Mouse (Mus musculus) kidney, adult 2 months (tissue): ENCODE data around the gene Rap1gds1. TPM values are rescaled to one million over a fixed set of nuclear protein-coding genes. Genes with fewer than 3 reads are reported as not detected.

Experiments used
- DNase-seq: peaks from one replicate; pipeline ENCODE4 v3.0.0; 2021
- H3K27ac ChIP-seq: fragments of 200-500 bp; 2 replicates; pipeline ENCODE4 v1.5.1; 2012; ENCODE audit warnings: low read depth, low read length, control low read depth, inconsistent platforms; ENCODE audit not compliant: insufficient read depth
- H3K27me3 ChIP-seq: fragments of 200-500 bp; replicated peaks from 2 replicates; pipeline ENCODE4 v1.6.1; 2012; ENCODE audit warnings: mild to moderate bottlenecking, moderate library complexity, low read length, inconsistent platforms; ENCODE audit not compliant: control insufficient read depth, insufficient read depth
- H3K36me3 ChIP-seq: fragments of 200-500 bp; 2 replicates; pipeline ENCODE4 v1.6.1; 2012; ENCODE audit warnings: mild to moderate bottlenecking, moderate library complexity, low read length, inconsistent platforms; ENCODE audit not compliant: control insufficient read depth, insufficient read depth
- H3K4me1 ChIP-seq: fragments of 200-500 bp; 2 replicates; pipeline ENCODE4 v1.6.1; 2011; ENCODE audit warnings: low read length; ENCODE audit not compliant: control insufficient read depth, insufficient read depth
- H3K4me3 ChIP-seq: fragments of 200-500 bp; 2 replicates; pipeline ENCODE4 v1.5.1; 2011; ENCODE audit warnings: mild to moderate bottlenecking, low read depth, low read length, control low read depth; ENCODE audit not compliant: insufficient read depth
- CTCF ChIP-seq: fragments of 200-500 bp; conservative IDR thresholded peaks from 2 replicates; pipeline ENCODE4 v1.5.1; 2011; ENCODE audit warnings: low read depth, mild to moderate bottlenecking, control low read depth, low read length, moderate library complexity, mixed read lengths; ENCODE audit not compliant: insufficient read depth, insufficient read length
- POLR2A ChIP-seq: fragments of 200-500 bp; IDR thresholded peaks from one replicate; pipeline ENCODE4 v1.6.1; 2011; ENCODE audit warnings: low read depth, low read length, control low read depth
- WGBS: fragments of 180-500 bp; shearing (Covaris S2); methylation state at CpG from one replicate; pipeline ENCODE4 v1.1.7; 2018; 5-methylcytosine and 5-hydroxymethylcytosine counted together
- polyA plus RNA-seq: library from polyadenylated mRNA; depleted of rRNA; stranded (reverse); fragments of >200 nt; gene quantifications from 2 replicates; pipeline ENCODE4 v1.2.3, GENCODE M21; 2012

The Rap1gds1 gene
- polyA plus RNA-seq, 1 experiment, result 26.2 TPM

- TF ChIP-seq CTCF (no peak), POLR2A (no peak)
- Histone ChIP-seq H3K27ac (no peak overlapping the region), H3K36me3 (no peaks in the 10 kb centered on the region), H3K27me3 (no peaks in the 10 kb centered on the region; the same call in 1 of the 2 replicates), H3K4me1 (no peaks in the 10 kb centered on the region), H3K4me3 (no peak overlapping the region)
- no peak for DNase-seq
- 82% methylated on average over 3 of the region's 3 CpGs for WGBS
Observed at GRCm38 (mm10) chr3:139103346-139103745, 28.3 kb upstream of the Rap1gds1 start.

GRCm38 (mm10) chr3:139101941-139102340, 26.9 kb upstream of the Rap1gds1 start:
- TF ChIP-seq CTCF (no peak), POLR2A (no peak)
- WGBS, result 84% methylated on average over 1 of the region's 1 CpGs
- no peak overlapping the region for H3K27ac ChIP-seq
- no peaks in the 10 kb centered on the region; the same call in 1 of the 2 replicates for H3K27me3 ChIP-seq
- no peaks in the 10 kb centered on the region for H3K4me1 ChIP-seq
- no peaks in the 10 kb centered on the region for H3K36me3 ChIP-seq
- DNase-seq, result no peak
- H3K4me3 ChIP-seq, result no peak overlapping the region

GRCm38 (mm10) chr3:139099284-139099683, 24.3 kb upstream of the Rap1gds1 start:
- H3K36me3 ChIP-seq, result no peaks in the 10 kb centered on the region
- no peak overlapping the region for H3K27ac ChIP-seq
- DNase-seq, result no peak
- no peaks in the 10 kb centered on the region; the same call in 1 of the 2 replicates for H3K27me3 ChIP-seq
- no peaks in the 10 kb centered on the region for H3K4me1 ChIP-seq
- whole genome bisulfite sequencing, result 91% methylated on average over 5 of the region's 5 CpGs
- H3K4me3 ChIP-seq, result no peak overlapping the region
- TF ChIP-seq CTCF, result no peak
- TF ChIP-seq POLR2A, result no peak

DNA sequence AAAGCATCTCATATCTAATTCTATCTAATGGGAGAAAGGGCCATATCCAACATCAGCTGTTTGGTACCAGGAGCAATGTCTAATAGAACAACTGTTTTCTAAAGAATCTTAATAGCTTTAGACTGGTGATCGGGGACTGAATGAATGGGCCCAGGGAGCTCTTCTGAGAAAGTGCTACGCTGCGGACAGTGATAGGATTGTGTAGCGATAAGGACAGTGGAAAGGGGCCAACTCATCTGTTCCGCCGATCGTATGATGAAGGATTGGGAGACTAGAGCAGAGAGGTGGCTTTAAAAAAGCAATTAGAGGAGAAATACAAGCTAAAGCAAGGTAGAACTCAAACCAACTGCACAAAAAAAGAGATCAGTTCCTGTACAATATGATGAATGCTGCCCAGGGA, 20.9 kb upstream of the Rap1gds1 start:
- no peak for DNase-seq
- TF ChIP-seq POLR2A, result no peak
- no peak for TF ChIP-seq CTCF
- Histone ChIP-seq H3K4me3 (no peak overlapping the region), H3K36me3 (no peaks in the 10 kb centered on the region), H3K27me3 (no peaks in the 10 kb centered on the region), H3K27ac (no peak overlapping the region), H3K4me1 (no peaks in the 10 kb centered on the region)
- WGBS, result 95% methylated on average over 7 of the region's 7 CpGs

DNA sequence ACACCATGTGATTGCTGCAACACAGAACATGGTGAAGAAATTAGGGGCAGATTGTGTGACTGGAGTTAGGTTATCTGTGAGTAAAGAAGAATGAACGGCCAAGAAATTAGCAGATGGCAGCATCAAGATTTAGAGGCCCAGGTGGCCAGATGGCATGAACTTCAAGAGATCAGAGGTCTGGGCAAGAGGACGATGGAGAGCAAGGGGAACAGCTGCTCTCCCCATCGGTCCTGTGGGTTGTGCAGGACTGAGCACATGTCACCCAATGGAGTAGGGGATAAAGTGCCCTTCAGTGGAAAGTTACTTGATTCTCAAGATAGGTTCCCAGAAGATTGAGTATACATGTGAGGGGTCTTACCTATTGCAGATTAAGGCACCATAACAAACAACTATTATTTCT, 13.5 kb upstream of the Rap1gds1 start:
- no peak for TF ChIP-seq CTCF
- no peak for TF ChIP-seq POLR2A
- no peak for DNase-seq
- no peak overlapping the region for H3K27ac ChIP-seq
- WGBS, result 68% methylated on average over 3 of the region's 3 CpGs
- H3K36me3 ChIP-seq, result no peaks in the 10 kb centered on the region
- no peaks in the 10 kb centered on the region for H3K4me1 ChIP-seq
- H3K27me3 ChIP-seq, result no peaks in the 10 kb centered on the region
- no peak overlapping the region for H3K4me3 ChIP-seq

DNA sequence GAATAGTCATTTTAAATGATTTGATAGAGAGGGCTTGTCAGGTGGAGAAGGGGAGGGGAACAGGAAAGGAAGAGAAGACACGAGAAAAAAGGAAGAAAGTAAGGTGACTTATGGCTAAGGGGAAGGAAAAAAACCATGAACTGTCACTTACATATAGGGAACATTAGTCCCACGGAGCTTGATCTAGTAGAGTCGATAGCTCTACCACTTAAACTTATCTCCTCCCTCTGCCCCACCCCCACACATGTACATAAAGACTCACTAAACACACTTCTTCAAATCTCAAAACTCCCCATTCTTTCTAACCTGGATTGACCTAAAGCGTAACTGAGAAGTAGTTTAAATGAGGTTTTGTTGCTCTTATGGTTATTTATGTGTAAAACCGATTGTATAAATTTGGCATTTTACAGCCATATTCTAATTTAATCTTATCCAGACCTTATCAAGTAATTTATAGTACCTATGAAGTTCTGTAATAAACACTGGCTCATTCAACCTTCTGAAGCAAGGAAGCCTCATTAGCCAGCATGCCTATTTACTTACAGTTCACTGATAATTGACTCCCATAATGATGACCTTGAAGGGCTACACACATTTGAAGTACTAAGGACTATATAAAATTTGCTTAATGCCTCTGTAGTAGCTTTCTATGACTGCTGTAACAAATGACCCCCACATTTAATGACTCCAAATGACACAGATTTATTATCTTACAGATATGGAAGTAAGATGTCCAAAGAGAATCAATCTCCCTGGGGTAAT, 9.0 kb upstream of the Rap1gds1 start:
- 64% methylated on average over 5 of the region's 5 CpGs for whole genome bisulfite sequencing
- no peak overlapping the region for H3K4me3 ChIP-seq
- no peaks in the 10 kb centered on the region for H3K36me3 ChIP-seq
- H3K4me1 ChIP-seq, result no peaks in the 10 kb centered on the region
- H3K27me3 ChIP-seq, result no peaks in the 10 kb centered on the region
- TF ChIP-seq CTCF (no peak), POLR2A (no peak)
- H3K27ac ChIP-seq, result no peak overlapping the region
- DNase-seq, result no peak

- TF ChIP-seq CTCF (no peak), POLR2A (no peak)
- Histone ChIP-seq H3K36me3 (no peaks in the 10 kb centered on the region), H3K4me3 (no peak overlapping the region), H3K27ac (no peak overlapping the region), H3K4me1 (no peaks in the 10 kb centered on the region), H3K27me3 (no peaks in the 10 kb centered on the region)
- no peak for DNase-seq
- WGBS, result 88% methylated on average over 6 of the region's 6 CpGs
Observed at GRCm38 (mm10) chr3:139079831-139080230, 4.8 kb upstream of the Rap1gds1 start.

DNA sequence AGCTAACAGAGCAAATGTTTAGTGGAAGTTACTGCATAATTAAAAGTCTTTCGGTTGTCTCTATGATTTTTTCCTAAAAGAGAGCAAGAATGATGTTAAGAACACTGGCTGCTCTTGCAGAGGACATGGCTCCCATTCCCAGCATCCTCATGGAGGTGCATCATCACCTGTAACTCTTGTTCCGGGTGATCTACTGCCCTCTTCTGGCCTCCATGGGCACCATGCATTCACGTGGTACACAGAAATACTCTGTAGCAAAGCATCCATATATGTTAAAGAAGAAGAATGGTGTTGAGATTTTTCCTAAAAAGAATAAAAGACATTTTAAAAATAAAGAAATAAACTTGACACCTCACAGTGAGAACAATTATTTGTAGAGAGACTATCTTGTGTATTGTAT, 3.0 kb upstream of the Rap1gds1 start:
- Histone ChIP-seq H3K36me3 (no peaks in the 10 kb centered on the region), H3K27me3 (no peaks in the 10 kb centered on the region), H3K27ac (no peak overlapping the region), H3K4me3 (no peak overlapping the region), H3K4me1 (peaks cover 2% of the 10 kb centered on the region; the same call in 1 of the 2 replicates)
- DNase-seq, result no peak
- TF ChIP-seq POLR2A, result no peak
- TF ChIP-seq CTCF, result peak; percentile 25
- 87% methylated on average over 3 of the region's 3 CpGs for WGBS
